Mouse (Mus musculus) left cerebral cortex, adult 6 months (tissue): Measurements from ENCODE around the gene Crb3. TPM values are rescaled to one million over a fixed set of nuclear protein-coding genes. Genes with fewer than 3 reads are reported as not detected.

Experiments used
- long read RNA-seq, 2 experiments: library from polyadenylated mRNA; unstranded; transcript quantifications; one replicate each; pipeline ENCODE4 v2.0.0; 2019 to 2020
- polyA plus RNA-seq: library from polyadenylated mRNA; unstranded; fragments of <200 nt; fragmentation: Nextera tagmentation; gene quantifications from 2 replicates; pipeline ENCODE4 v1.2.3, GENCODE M21; 2021

Crb3 gene
- 1.4 and 1.5 TPM in 2 replicates for polyA plus RNA-seq
- long read RNA-seq, experiment 1: 0 reads
- long read RNA-seq, experiment 2, partial matches to known transcripts: 0 of 3 reads
- long read RNA-seq, experiment 2, other reads (novel, unspliced or antisense): 1 of 3 reads

DNA sequence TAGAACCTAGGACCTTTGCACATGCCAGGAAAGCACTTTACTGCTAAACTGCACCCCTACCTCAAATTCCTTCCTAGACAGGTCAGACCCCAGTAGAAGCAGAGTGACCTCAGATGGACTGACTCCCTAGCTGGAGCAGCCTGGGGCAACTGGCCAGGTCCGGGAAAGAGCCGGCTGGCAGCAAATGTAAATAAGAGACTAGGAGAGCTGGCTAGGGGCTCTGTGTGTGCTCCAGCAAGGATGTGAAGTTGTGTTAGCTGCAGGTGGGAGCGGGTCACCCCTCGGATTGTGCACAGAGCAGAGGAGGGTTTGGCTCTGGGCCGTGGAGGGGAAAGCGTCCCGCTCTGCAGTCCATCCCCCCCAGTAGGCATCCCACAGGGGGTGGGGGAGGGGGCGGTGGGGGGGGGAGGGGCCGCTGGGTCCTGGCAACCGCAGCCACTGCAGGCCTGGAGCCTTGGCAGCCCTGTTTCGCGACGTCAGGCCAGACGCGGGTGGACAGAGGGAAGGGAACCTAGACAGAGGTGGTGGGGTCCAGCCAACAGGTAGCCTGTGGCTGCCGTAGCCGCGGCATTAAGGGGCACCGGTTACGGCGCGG, at the start of gene Crb3:
Crb3 (plus strand) TSS at position 215 of the 595 bp plus-strand sequence.

DNA sequence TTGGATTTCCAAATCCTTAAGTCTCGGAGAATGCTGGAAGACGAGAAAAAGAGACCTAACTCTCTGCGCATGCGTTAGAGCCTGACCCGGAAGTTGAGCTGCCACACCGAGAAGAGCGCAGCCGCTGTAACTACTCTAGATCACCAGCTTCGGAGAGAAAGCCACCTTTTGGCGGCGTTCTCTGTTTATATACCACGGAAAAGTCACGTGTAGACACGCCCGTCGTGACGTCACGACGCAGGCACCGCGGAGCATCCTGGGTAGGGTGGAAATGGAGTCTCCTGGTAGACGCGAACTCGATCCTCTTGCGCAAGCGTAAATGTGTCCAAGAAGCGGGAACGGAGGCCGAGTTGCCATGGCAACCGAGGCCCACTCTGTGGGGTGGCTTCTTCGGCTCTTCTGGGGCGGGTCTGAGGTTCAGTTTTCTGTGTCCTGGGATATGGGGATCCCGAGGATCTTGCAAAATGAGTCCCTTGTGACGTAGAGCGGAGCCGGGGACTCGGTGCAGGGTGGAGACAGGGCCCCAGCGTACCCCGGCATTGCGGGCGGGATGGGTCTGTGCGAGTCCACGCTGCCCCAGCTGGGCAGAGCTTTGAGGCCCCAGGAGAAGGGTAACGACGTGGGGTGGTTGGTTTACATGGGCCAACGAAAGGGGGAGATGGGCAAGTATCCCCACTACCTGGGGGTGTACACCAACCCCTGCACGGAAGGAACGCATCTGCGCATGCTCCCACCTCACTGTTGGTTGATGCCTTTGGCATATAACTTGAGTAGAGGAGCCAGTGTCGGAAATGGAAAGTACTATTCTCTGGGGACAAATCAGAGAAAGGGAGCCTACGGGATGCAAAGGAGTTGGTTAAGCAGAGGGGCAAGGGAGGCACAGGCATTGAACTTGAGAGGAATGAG, 47.4 kb upstream of the Crb3 start, which contains the start of the genes Gtf2f1 and Gm17949:
Gtf2f1 (minus strand) TSS at position 53 of the 906 bp plus-strand sequence.
Gm17949 (plus strand) TSS at position 234 of the 906 bp plus-strand sequence.

DNA sequence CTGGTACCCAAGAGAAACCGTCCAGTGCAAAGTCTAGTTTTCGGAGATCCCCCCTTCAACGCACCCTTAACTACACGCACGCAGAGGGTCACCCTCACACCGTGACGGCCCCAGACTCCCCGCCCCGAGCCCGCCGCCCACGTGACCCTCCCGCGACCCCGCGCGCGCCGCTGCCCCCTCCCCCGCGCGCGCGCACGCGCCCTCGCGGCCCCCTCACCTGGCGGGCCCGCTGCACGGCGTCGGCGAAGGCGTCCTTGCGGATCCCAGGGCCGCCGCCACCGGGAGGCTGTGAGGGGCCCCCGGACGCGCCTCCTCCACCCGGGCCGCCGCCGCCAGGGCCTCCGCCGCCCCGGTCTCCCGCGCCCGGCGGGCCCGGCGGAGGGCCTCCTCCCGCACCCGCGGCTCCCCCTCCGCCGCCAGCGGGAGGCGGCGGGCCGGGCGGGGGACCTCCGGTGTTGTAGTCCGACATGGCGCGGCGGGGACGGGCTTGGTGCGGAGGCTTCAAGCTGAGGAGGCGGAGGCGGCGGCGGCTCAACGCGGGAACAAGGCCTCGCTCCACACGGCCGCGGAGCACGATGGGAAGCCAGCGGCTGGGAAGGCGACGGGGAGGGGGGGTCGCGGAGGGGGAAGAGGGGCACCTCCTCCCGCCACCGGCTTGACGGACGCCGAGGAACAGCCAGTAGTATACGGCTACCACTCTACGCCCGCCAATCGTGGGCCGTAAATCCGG, 27.8 kb upstream of the Crb3 start, which contains the start of gene Khsrp:
Khsrp (minus strand) TSS at position 592 of the 730 bp plus-strand sequence.

DNA sequence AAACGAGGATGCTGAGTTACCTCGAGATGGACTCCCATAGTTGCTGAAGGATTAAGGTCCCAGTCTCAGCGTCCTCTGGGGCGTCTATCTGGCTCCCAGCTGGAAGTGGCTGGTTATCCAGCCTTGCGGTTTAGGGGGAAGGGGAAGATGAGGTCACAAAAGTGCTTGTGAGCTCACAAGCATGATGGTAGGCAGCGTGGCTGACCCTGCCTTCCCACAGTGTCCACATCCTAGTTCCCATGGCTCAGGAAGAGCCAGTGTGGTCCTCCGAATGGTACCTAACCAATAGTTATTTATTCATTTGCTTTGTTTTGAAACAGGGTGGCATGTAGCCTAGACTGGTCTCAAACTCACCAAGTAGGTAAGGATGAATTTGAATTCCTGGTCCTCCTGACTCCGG, 17.4 kb upstream of the Crb3 start, which contains the start of gene Slc25a41:
Slc25a41 (minus strand) TSS at position 101 of the 400 bp plus-strand sequence.

DNA sequence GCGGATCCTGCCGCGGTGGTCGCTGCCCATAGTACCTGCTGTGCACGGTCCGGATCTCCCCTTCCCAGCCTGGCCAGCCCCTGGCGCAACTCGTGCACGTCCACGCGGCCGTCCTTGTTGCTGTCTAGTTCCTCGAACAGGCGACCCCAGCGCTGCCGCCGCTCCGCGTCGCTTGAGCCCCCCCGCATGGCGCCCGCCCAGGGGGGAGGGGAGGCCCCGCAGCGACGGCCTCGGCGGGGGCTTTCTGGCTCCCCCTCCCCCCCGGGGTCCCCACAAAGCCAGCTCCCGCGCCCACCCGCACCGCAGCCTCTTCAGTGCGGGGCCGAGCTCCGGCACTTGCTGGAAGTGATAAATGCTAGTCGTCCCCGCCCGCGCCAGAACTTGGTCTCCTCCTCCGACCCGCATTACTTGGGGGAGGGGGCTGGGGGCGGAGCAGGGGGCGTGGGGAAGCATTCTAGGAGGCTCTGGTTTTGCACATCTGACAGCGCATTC, 627 bp downstream of the Crb3 start, which contains the start of gene Slc25a23:
Slc25a23 (minus strand) TSS at position 378 of the 492 bp plus-strand sequence.

DNA sequence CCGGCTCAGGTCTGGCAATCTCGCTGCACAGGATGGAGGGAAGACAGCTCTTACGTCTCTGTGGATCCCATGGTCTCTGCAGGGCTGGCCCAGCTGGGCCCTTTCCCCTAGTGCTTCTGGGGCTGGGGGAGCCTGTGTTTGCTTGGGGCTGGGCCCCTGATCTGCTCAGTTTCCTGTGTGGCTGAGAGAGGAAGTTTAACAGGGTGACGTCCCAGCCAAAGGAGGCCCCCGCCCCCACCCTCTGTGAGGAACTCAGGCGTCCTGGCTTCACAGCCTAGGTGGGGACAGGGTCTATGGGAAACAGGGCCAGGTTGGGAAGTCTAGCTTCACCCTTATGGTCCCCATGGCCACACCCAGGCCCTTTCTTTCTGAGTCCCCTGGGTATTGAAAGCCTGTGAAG, 19.4 kb downstream of the Crb3 start, which contains the start of gene Dennd1c:
Dennd1c (minus strand) TSS at position 179 of the 400 bp plus-strand sequence.

DNA sequence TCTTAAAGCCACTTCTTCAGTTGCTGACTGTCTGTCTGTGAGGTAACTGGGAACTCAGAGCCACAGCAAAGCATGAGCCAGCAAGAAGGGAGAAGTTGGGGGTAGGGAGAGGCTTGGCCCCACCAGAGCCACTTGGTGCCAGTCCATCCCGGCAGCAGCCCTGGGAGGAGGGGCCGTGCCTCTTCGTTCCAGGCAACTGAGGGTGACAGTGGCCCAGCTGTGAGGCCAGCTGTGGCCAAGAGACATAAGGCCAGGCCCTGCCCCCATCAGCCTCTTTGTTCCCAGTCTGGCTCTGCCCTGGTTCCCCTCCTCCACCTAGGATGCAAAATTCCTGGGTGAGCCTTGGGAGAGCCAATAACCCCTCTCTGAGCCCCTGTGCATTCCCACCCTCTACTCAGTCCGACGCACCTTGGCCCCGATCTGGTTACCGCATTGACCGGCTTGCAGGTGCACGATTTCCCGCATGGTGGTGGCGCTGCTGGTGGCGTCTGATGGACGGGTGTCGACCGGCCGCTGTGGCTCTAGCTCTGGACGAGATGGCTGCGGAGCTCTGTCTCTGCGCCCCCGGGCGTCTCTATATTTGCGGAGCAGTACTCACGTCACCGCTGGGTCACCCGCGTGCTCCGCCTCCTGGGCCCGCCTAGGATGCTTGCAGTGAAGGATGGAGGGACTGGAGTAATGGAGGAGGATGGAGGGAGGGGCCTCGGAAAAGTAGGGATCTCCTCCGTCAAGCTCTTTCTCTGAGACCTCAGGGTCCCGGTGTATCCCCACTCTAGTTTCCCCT, 28.3 kb downstream of the Crb3 start, which contains the start of gene Tubb4a:
Tubb4a (minus strand) TSS at position 734 of the 784 bp plus-strand sequence.

DNA sequence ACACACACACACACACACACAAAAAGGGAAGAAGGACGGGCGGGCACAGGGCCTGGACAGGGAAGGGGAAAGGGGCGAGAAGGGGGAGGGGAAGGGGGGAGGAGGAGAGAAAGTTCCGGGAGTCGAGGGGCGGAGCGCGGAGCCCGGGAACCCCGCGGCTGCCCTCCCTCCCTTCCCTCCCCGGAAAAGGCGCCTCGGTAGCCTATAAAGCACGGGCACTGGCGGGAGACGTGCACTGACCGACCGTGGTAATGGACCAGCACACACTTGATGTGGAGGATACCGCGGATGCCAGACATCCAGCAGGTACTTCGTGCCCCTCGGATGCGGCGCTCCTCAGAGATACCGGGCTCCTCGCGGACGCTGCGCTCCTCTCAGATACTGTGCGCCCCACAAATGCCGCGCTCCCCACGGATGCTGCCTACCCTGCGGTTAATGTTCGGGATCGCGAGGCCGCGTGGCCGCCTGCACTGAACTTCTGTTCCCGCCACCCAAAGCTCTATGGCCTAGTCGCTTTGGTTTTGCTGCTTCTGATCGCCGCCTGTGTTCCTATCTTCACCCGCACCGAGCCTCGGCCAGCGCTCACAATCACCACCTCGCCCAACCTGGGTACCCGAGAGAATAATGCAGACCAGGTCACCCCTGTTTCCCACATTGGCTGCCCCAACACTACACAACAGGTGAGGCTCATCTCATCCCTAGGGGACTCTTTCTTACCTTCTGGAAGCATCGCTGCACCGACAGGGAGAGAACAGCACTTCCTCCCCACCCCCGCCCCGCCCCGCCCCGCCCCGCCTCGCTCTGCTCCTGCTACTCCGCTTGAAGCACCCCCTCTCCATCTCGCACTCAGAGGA, 46.5 kb downstream of the Crb3 start, which contains the start of gene Tnfsf9:
Tnfsf9 (plus strand) TSS at position 145 of the 854 bp plus-strand sequence.

Other genes with a start within 250 kb of the Crb3 start
- gene Rfx2, start 228.1 kb upstream of the Crb3 start, polyA plus RNA-seq: 1.0 and 1.1 TPM in 2 replicates
- not detected in 2 replicates for gene Acsbg2, start 184.7 kb upstream of the Crb3 start, polyA plus RNA-seq
- 0.07 and 0.13 TPM in 2 replicates for gene 1700061G19Rik, start 183.6 kb upstream of the Crb3 start, polyA plus RNA-seq
- 4.6 and 11.4 TPM in 2 replicates for gene Mllt1, start 123.7 kb upstream of the Crb3 start, polyA plus RNA-seq
- not detected in 2 replicates for gene Acer1, start 77.0 kb upstream of the Crb3 start, polyA plus RNA-seq
- gene Clpp, start 68.8 kb upstream of the Crb3 start, polyA plus RNA-seq: 172 and 205 TPM in 2 replicates
- 62.5 and 64.6 TPM in 2 replicates for gene Alkbh7, start 61.8 kb upstream of the Crb3 start, polyA plus RNA-seq
- gene Pspn, start 59.1 kb upstream of the Crb3 start, polyA plus RNA-seq: not detected in 2 replicates
- gene Gtf2f1, start 47.8 kb upstream of the Crb3 start, polyA plus RNA-seq: 63.0 and 79.7 TPM in 2 replicates
- gene Gm17949, start 47.6 kb upstream of the Crb3 start, polyA plus RNA-seq: not detected in 2 replicates
- 3.1 and 6.7 TPM in 2 replicates for gene Khsrp, start 27.6 kb upstream of the Crb3 start, polyA plus RNA-seq
- not detected in 2 replicates for gene Slc25a41, start 17.5 kb upstream of the Crb3 start, polyA plus RNA-seq
- gene Slc25a23, start 758 bp downstream of the Crb3 start, polyA plus RNA-seq: 31.3 and 177 TPM in 2 replicates
- gene Dennd1c, start 19.4 kb downstream of the Crb3 start, polyA plus RNA-seq: 0.29 and 0.58 TPM in 2 replicates
- 603 and 657 TPM in 2 replicates for gene Tubb4a, start 28.7 kb downstream of the Crb3 start, polyA plus RNA-seq
- 0.77 and 0.92 TPM in 2 replicates for gene Tnfsf9, start 46.2 kb downstream of the Crb3 start, polyA plus RNA-seq
- 0.33 and 0.42 TPM in 2 replicates for gene Cd70, start 90.7 kb downstream of the Crb3 start, polyA plus RNA-seq
- not detected in 2 replicates for gene Tnfsf14, start 135.1 kb downstream of the Crb3 start, polyA plus RNA-seq
- gene C3, start 169.0 kb downstream of the Crb3 start, polyA plus RNA-seq: 0.19 and 0.49 TPM in 2 replicates
- 23.5 TPM in 2 replicates for gene Gpr108, start 189.3 kb downstream of the Crb3 start, polyA plus RNA-seq
- gene Trip10, start 190.3 kb downstream of the Crb3 start, polyA plus RNA-seq: 3.4 and 3.6 TPM in 2 replicates
- 1.8 TPM in 2 replicates for gene Vav1, start 220.0 kb downstream of the Crb3 start, polyA plus RNA-seq